Mouse (Mus musculus) T-helper 1 cell (primary cell): ENCODE data around the gene Arv1.

Experiments used
- in situ Hi-C: fragments of 300-600 bp; cut with MboI, MseI; formaldehyde crosslinking; loops from one replicate; pipeline ENCODE4 v1.15.1; 2025; ENCODE audit warnings: high pct_unique_total_duplicates

Arv1 gene

GRCm38 (mm10) chr8:124720938-124721861 lies 739 bp upstream of the Arv1 start:
- in situ Hi-C loops: no loop called here

- in situ Hi-C loops: no loop called here
Observed at GRCm38 (mm10) chr8:124724301-124724700, 2.4 kb downstream of the Arv1 start.

GRCm38 (mm10) chr8:124732828-124733227 lies 10.9 kb downstream of the Arv1 start:
- in situ Hi-C loops: no loop called here

GRCm38 (mm10) chr8:124735371-124735911 lies 13.5 kb downstream of the Arv1 start:
- in situ Hi-C loops: no loop called here

GRCm38 (mm10) chr8:124739268-124739667 lies 17.3 kb downstream of the Arv1 start:
- in situ Hi-C loops: no loop called here

- in situ Hi-C loops: no loop called here
Observed at GRCm38 (mm10) chr8:124746661-124747060, 24.7 kb downstream of the Arv1 start.

- in situ Hi-C loops: no loop called here
Observed at GRCm38 (mm10) chr8:124751191-124751590, 29.3 kb downstream of the Arv1 start.

- in situ Hi-C loops: no loop called here
Observed at GRCm38 (mm10) chr8:124751709-124752173, 29.8 kb downstream of the Arv1 start, which contains the start of gene Fam89a. Fam89a (minus strand) TSS chr8:124751832.

- in situ Hi-C loops: no loop called here
Observed at GRCm38 (mm10) chr8:124752325-124752862, 30.5 kb downstream of the Arv1 start.

- in situ Hi-C loops: no loop called here
Observed at GRCm38 (mm10) chr8:124754101-124754791, 32.3 kb downstream of the Arv1 start.

- in situ Hi-C loops: no loop called here
Observed at GRCm38 (mm10) chr8:124754792-124755190, 32.9 kb downstream of the Arv1 start.

GRCm38 (mm10) chr8:124755481-124755880 lies 33.5 kb downstream of the Arv1 start:
- in situ Hi-C loops: no loop called here

- in situ Hi-C loops: no loop called here
Observed at GRCm38 (mm10) chr8:124756153-124756552, 34.2 kb downstream of the Arv1 start.

GRCm38 (mm10) chr8:124756601-124757000 lies 34.7 kb downstream of the Arv1 start:
- in situ Hi-C loops: no loop called here

- in situ Hi-C loops: no loop called here
Observed at GRCm38 (mm10) chr8:124758544-124758943, 36.6 kb downstream of the Arv1 start.

GRCm38 (mm10) chr8:124763061-124763460 lies 41.1 kb downstream of the Arv1 start:
- in situ Hi-C loops: no loop called here

- in situ Hi-C loops: no loop called here
Observed at GRCm38 (mm10) chr8:124772389-124772788, 50.5 kb downstream of the Arv1 start.

- in situ Hi-C loops: no loop called here
Observed at GRCm38 (mm10) chr8:124775695-124776094, 53.8 kb downstream of the Arv1 start.

GRCm38 (mm10) chr8:124780236-124780635 lies 58.3 kb downstream of the Arv1 start:
- in situ Hi-C loops: no loop called here

- in situ Hi-C loops: no loop called here
Observed at GRCm38 (mm10) chr8:124782431-124782830, 60.5 kb downstream of the Arv1 start.

- in situ Hi-C loops: no loop called here
Observed at GRCm38 (mm10) chr8:124783228-124783627, 61.3 kb downstream of the Arv1 start.
